Mouse (Mus musculus) c-Kit-positive CD71-negative TER-119-negative erythroid progenitor cells, embryonic 14.5 days (primary cell): Measurements from ENCODE around the gene Spon1.

Experiments
- DNase-seq: peaks from one replicate; pipeline ENCODE4 v3.0.0-alpha.2; 2013; ENCODE audit warnings: low read depth

The Spon1 gene

DNA sequence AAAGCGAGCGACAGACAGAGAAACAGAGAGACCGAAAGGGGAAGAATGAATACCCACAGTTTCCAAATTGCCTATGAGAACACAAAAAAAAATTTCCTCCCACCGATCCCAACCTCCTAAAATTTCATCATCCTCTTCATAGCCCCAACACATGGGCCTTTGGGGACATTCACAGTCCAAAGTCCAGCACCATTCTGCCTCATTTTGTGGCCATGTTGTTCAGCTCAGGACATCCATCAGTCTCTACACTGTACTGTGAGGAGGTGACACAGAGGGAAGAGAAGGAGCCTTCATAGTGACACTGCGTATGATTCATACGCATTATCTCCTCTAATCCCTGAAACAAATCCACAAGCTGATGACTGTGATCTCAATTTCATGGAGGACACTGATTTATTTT lies 12.7 kb downstream of the Spon1 start:
- no peak for DNase-seq

- no peak for DNase-seq
Observed at GRCm38 (mm10) chr7:113780286-113780685, 14.5 kb downstream of the Spon1 start.

DNA sequence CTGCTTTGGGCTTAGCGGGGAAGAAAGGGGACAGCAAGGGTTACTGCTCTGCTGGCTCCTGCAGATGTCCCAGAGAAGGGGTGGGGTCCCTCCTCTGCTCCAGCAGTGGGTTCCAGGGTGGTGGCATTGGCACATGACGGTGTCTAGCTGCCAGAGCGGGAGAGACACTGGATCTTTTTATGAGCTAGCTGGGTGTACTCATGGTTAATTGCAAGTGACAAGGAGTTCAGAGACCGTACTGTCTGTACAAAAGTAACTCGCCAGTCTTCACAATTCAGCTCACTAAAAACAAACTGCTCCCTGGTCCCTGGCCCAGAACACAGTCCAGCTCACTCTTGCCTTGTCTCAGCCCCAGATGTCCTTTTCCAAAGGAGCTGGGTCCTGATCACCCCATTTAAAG lies 26.2 kb downstream of the Spon1 start:
- DNase-seq, result no peak

GRCm38 (mm10) chr7:113792871-113793270 lies 27.1 kb downstream of the Spon1 start:
- DNase-seq, result no peak

GRCm38 (mm10) chr7:113795209-113795608 lies 29.4 kb downstream of the Spon1 start:
- DNase-seq, result no peak

GRCm38 (mm10) chr7:113797134-113797533 lies 31.3 kb downstream of the Spon1 start:
- no peak for DNase-seq

DNA sequence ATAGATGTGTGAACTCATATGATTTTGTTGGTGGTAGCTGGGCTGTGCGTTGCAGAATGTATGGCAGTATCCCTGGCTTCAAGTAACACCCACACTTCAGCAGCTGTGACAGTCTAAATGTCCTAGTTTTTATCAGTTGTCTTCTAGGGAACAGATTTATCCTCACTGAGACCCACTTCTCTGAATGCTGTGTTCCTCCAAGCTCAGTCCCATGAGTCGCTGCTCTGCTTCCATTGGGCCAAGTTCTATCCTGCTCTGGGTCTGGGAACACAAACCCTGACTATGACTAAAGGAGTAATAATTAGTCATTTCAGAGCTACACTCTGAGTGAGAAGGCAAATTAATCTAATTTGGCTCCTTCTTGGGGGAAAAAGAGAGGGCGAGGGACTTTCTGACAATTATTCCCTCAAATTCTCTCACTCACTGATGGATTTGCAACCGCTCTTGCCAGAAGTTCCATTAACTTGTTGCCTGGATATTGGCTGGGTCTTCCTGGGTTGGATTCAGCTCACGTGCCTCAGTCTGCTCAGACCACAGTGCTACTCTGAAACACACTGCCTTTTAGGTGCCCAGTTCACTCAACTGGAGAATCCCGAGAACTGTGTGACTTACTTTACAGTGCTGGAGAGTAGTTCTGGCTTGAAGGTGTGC lies 32.9 kb downstream of the Spon1 start:
- no peak for DNase-seq

GRCm38 (mm10) chr7:113809781-113810180 lies 44.0 kb downstream of the Spon1 start:
- DNase-seq, result no peak

- no peak for DNase-seq
Observed at GRCm38 (mm10) chr7:113811376-113812158, 45.8 kb downstream of the Spon1 start.

DNA sequence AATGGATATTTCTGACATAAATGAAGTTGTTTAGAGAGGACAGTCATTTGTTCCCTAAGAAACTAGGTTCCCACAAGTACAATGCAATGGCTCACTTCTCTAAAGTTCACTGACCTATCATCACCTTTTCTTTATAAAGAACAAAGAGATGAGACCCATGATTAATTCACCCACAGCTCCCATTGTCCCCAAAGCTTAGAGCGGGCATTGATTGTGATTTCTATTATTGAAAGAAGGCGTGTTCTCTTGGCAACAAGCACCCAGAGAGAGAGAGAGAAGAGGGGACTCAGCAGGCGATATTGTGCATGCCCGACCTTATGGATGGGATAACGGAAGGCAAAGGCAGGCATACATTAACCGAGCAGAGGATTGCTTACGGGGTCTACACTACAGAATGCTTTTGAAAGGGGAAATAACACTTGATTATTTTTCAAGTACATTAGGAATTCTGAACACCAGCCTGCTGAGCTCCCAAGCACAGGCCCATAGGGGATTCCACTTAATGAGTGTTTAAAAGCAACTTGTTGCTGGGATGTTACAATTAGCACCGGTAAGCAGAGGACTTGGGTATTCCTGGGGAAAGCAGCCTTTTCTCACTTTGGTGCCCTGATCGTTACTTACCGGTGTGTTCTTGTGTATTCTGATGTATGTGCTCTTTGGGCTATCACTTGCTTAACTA lies 48.4 kb downstream of the Spon1 start:
- DNase-seq, result no peak

GRCm38 (mm10) chr7:113815726-113816125 lies 49.9 kb downstream of the Spon1 start:
- no peak for DNase-seq

DNA sequence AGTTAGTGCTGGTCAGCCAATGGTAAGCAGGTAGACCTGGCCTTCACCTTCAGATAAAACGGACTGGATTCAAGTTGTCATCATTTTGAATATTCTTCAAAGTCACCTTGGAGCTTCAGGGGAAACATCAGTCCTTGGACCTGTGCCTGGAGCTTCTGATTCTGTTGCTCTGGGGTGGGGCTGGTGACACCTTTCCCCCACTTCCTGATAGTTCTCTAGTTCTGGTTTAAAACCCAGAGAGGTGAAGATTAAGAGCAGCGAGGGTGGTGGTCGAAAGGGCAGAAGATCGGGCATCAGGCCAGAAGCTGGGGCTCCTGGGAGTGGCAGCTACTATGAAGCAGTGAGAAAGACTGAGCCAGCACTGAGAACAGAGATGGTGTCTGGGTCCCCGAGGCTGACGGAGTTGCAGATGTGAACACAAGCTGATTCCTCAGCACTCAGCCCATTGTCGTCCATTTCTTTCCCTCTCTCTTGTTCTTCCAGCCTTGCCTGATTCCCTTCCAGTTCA lies 51.1 kb downstream of the Spon1 start:
- no peak for DNase-seq

GRCm38 (mm10) chr7:113818116-113818515 lies 52.3 kb downstream of the Spon1 start:
- DNase-seq, result no peak

DNA sequence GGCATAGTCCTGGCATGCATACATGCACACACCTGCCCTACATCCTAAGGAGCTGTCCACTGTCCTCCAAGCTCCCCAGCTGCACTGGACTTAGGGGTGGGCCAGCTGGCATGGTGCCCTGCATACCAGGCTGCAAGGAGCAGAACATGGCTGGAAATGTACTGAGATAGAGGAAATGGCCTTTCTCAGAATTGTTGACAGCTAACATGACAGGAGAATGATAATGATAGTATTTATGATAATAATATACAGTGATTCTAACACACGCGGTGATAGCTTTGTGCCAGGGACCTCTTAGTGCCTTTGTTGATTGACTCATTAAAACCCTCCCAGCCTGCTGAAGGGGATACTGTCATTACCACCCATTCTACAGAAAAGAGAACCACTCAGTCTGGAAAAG lies 54.4 kb downstream of the Spon1 start:
- DNase-seq, result no peak

DNA sequence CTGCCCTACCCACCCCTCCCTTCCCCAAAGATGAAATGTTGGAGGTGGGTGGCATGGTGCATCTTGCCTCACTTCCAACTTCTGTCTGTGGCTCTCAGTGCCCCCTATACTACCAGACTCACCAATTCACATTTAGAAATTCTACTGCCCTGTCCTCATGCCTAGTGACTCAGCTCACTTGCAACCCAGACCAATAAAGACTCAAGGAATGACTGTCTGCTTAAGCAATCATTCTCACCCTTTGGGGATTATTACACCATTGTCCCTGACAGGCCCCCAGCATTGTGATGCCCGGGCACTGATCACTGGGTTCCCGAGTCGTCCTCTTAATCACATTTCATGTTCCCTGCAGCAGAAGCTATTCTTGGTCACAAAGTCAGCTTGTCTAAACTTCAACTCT lies 57.2 kb downstream of the Spon1 start:
- DNase-seq, result no peak

GRCm38 (mm10) chr7:113824651-113825050 lies 58.9 kb downstream of the Spon1 start:
- DNase-seq, result no peak

GRCm38 (mm10) chr7:113825498-113826205 lies 59.9 kb downstream of the Spon1 start:
- DNase-seq, result no peak

GRCm38 (mm10) chr7:113826510-113826909 lies 60.7 kb downstream of the Spon1 start:
- no peak for DNase-seq

DNA sequence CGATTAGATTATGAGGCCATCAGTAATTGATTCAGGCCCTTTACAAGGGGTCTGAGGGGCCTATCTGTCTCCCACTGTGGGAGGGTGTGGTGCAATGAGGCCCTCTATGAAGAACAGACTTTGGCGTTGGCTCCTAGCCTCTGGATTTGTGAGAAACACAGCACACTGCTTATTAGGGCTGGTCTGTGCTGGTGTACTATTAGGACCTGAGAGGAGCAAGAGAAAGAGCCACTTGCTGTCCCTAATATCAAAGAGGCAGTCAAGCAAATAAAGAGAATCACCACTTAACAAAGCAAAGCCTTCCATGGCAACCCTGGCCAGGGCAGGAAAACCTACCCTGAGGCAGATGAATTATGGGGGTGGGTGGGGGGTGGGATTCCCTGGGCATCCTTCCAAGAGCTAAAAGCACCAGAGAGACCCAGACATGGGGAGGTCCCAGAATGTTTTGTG lies 62.3 kb downstream of the Spon1 start:
- DNase-seq, result no peak

DNA sequence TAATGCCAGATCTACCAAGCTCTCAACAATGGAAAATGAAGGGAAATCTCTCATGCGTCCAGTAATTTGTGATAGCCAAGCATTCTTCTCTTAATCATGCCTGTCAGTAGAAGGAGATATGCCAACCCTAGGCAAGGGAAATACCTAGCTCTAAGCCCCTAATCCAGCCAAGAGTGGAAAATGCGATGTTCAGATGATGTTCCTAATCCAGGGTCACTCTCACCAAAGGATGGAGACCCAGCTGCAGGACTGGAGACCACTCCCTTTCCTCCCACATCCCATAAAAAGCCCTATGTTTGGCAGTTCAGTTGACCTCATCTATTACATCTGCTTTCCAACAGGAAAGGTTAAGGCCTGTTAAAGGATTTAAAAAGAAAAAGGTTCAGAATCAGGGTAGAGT lies 62.8 kb downstream of the Spon1 start:
- no peak for DNase-seq

- DNase-seq, result no peak
Observed at GRCm38 (mm10) chr7:113837151-113837550, 71.4 kb downstream of the Spon1 start.

DNA sequence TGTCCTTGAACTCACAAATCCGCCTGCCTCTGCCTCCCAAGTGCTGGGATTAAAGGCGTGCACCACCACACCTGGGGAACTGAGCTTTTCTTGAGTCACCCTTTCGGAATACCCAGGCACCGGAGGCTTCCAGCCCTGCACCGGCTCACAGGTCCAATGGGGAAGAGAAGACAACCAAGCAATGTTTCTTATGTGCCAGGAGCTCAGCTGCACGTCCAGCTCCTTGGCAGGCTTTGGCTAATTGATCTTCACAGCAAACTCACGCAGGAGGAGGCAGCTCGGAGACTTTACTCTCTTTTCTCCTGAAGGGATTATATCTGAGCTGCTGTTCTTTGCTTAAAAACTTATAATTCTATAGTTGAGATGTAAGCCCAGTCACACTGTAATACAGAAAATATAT lies 73.6 kb downstream of the Spon1 start:
- no peak for DNase-seq
